Mouse (Mus musculus) C2C12 (cell line): ENCODE measurements around the gene Brd3. TPM values are rescaled to one million over a fixed set of nuclear protein-coding genes. Genes with fewer than 3 reads are reported as not detected.

Experiments used
- H3K27me3 ChIP-seq: one replicate; pipeline ENCODE4 v1.6.1; 2011; ENCODE audit not compliant: control insufficient read depth, insufficient read depth, insufficient read length
- H3K36me3 ChIP-seq: one replicate; pipeline ENCODE4 v1.6.1; 2011; ENCODE audit not compliant: control insufficient read depth, insufficient read depth
- H3K4me3 ChIP-seq: one replicate; pipeline ENCODE4 v1.5.1; 2011; ENCODE audit warnings: mild to moderate bottlenecking, control low read depth; ENCODE audit not compliant: poor library complexity, insufficient read depth, severe bottlenecking
- H3K79me2 ChIP-seq: one replicate; pipeline ENCODE4 v1.6.1; 2011; ENCODE audit not compliant: control insufficient read depth, insufficient read depth
- H3K79me3 ChIP-seq: one replicate; pipeline ENCODE4 v1.6.1; 2011; ENCODE audit warnings: low read depth, control low read depth
- H3ac ChIP-seq: one replicate; pipeline ENCODE3; 2011; ENCODE audit warnings: low read depth; ENCODE audit not compliant: control insufficient read depth, insufficient read length
- CEBPB ChIP-seq: IDR thresholded peaks from one replicate; pipeline ENCODE4 v1.6.1; 2011; ENCODE audit warnings: low read depth, mild to moderate bottlenecking, control low read depth, moderate library complexity
- CTCF ChIP-seq: IDR thresholded peaks from one replicate; pipeline ENCODE4 v1.5.1; 2011; ENCODE audit not compliant: control insufficient read depth, insufficient read depth, insufficient read length
- FOSL1 ChIP-seq: IDR thresholded peaks from one replicate; pipeline ENCODE4 v1.8.0; 2011; ENCODE audit warnings: mild to moderate bottlenecking, low read length; ENCODE audit not compliant: poor library complexity, insufficient read depth, severe bottlenecking
- MAX ChIP-seq: IDR thresholded peaks from one replicate; pipeline ENCODE4 v1.6.1; 2011; ENCODE audit warnings: mild to moderate bottlenecking, control low read depth
- MYOD1 ChIP-seq: IDR thresholded peaks from one replicate; pipeline ENCODE4 v1.6.1; 2011; ENCODE audit warnings: low read depth; ENCODE audit not compliant: control insufficient read depth, insufficient read length
- MYOG ChIP-seq: IDR thresholded peaks from one replicate; pipeline ENCODE4 v1.6.1; 2011; ENCODE audit not compliant: control insufficient read depth, insufficient read length; ENCODE audit errors: extremely low read depth
- USF1 ChIP-seq: IDR thresholded peaks from one replicate; pipeline ENCODE4 v1.6.1; 2011; ENCODE audit warnings: low read depth, mild to moderate bottlenecking, control low read depth, moderate library complexity
- polyA plus RNA-seq: library from polyadenylated mRNA; unstranded; fragments of >200 nt; fragmentation: generic; extraction: Trizol; gene quantifications from one replicate; pipeline ENCODE4 v1.2.1, GENCODE M21; 2012; ENCODE audit warnings: missing spikeins

Gene Brd3
- polyA plus RNA-seq, 1 experiment, result 21.6 TPM

- Histone ChIP-seq H3ac (no peak overlapping the region), H3K4me3 (no peak overlapping the region), H3K79me2 (peaks cover 100% of the 10 kb centered on the region), H3K36me3 (no peaks in the 10 kb centered on the region), H3K27me3 (no peaks in the 10 kb centered on the region), H3K79me3 (peaks cover 37% of the 10 kb centered on the region)
- TF ChIP-seq MAX (no peak), MYOG (no peak), USF1 (no peak), FOSL1 (no peak), MYOD1 (no peak), CTCF (no peak), CEBPB (no peak)
Measured at GRCm38 (mm10) chr2:27410518-27411140, 96.8 kb downstream of the Brd3 start.

- H3K79me3 ChIP-seq, result peaks cover 31% of the 10 kb centered on the region
- TF ChIP-seq CEBPB (no peak), CTCF (no peak), MYOG (no peak)
- H3K36me3 ChIP-seq, result no peaks in the 10 kb centered on the region
- no peaks in the 10 kb centered on the region for H3K27me3 ChIP-seq
- H3K4me3 ChIP-seq, result no peak overlapping the region
- H3K79me2 ChIP-seq, result peaks cover 99% of the 10 kb centered on the region
- no peak overlapping the region for H3ac ChIP-seq
Measured at GRCm38 (mm10) chr2:27408194-27408593, 99.3 kb downstream of the Brd3 start.

- Histone ChIP-seq H3K4me3 (no peak overlapping the region), H3K79me3 (peaks cover 33% of the 10 kb centered on the region), H3ac (no peak overlapping the region), H3K36me3 (no peaks in the 10 kb centered on the region), H3K27me3 (no peaks in the 10 kb centered on the region), H3K79me2 (peaks cover 97% of the 10 kb centered on the region)
- no peak for TF ChIP-seq MYOG
- TF ChIP-seq CTCF, result no peak
- TF ChIP-seq MAX, result no peak
- TF ChIP-seq FOSL1, result no peak
- no peak for TF ChIP-seq CEBPB
- no peak for TF ChIP-seq USF1
- no peak for TF ChIP-seq MYOD1
Measured at GRCm38 (mm10) chr2:27406928-27407327, 100.5 kb downstream of the Brd3 start.

- Histone ChIP-seq H3K79me3 (peaks cover 27% of the 10 kb centered on the region), H3K36me3 (no peaks in the 10 kb centered on the region), H3ac (no peak overlapping the region), H3K79me2 (peaks cover 96% of the 10 kb centered on the region), H3K4me3 (no peak overlapping the region), H3K27me3 (no peaks in the 10 kb centered on the region)
- no peak for TF ChIP-seq CTCF
- TF ChIP-seq MAX, result no peak
- TF ChIP-seq FOSL1, result no peak
- no peak for TF ChIP-seq USF1
- no peak for TF ChIP-seq CEBPB
- TF ChIP-seq MYOG, result no peak
- no peak for TF ChIP-seq MYOD1
Measured at GRCm38 (mm10) chr2:27405094-27405884, 102.2 kb downstream of the Brd3 start.

- Histone ChIP-seq H3K36me3 (no peaks in the 10 kb centered on the region), H3K27me3 (no peaks in the 10 kb centered on the region), H3K4me3 (no peak overlapping the region), H3K79me2 (peaks cover 96% of the 10 kb centered on the region), H3K79me3 (peaks cover 27% of the 10 kb centered on the region), H3ac (no peak overlapping the region)
- TF ChIP-seq MYOD1 (no peak), FOSL1 (no peak), MAX (no peak), MYOG (no peak), CTCF (no peak), USF1 (no peak), CEBPB (no peak)
Measured at GRCm38 (mm10) chr2:27404375-27405093, 102.9 kb downstream of the Brd3 start.
